Mouse (Mus musculus): ENCODE data around the gene Asb16. TPM values are rescaled to one million over a fixed set of nuclear protein-coding genes. Genes with fewer than 3 reads are reported as not detected.
A peak's percentile ranks its signal among the peaks of the same experiment; 100 is the strongest.

Asb16 gene
- polyA plus RNA-seq, 1 experiment: not detected

- Histone ChIP-seq H3K36me3 (ENCODE audit: control insufficient read depth, insufficient read depth) (peaks cover 20% of the 10 kb centered on the region), H3K79me3 (ENCODE audit: low read depth) (peaks cover 24% of the 10 kb centered on the region), H3K79me2 (ENCODE audit: control insufficient read depth, insufficient read depth) (peaks cover 52% of the 10 kb centered on the region), H3ac (ENCODE audit: control insufficient read depth, insufficient read length, low read depth) (peak overlapping the region; percentile 94), H3K27me3 (ENCODE audit: control insufficient read depth, insufficient read depth, insufficient read length) (peaks cover 6% of the 10 kb centered on the region), H3K4me3 (ENCODE audit: insufficient read depth, poor library complexity, severe bottlenecking) (peak overlapping the region; percentile 78)
- TF ChIP-seq MAX (IDR thresholded peaks at IDR 0.05) (no peak), CEBPB (IDR thresholded peaks at IDR 0.05; ENCODE audit: low read depth) (no peak), CTCF (IDR thresholded peaks at IDR 0.05; ENCODE audit: control insufficient read depth, insufficient read depth, insufficient read length) (no peak), USF1 (IDR thresholded peaks at IDR 0.05; ENCODE audit: low read depth) (no peak), MYOG (IDR thresholded peaks at IDR 0.05; ENCODE audit: control insufficient read depth, extremely low read depth, insufficient read length) (no peak), MYOD1 (IDR thresholded peaks at IDR 0.05; ENCODE audit: control insufficient read depth, insufficient read length, low read depth) (no peak), FOSL1 (IDR thresholded peaks at IDR 0.05; ENCODE audit: insufficient read depth, low read length, poor library complexity, severe bottlenecking) (no peak)
These were observed 50.2 kb downstream of the Asb16 start for GRCm38 (mm10) chr11:102318576-102319409.

- H3K4me3 ChIP-seq (ENCODE audit: insufficient read depth, poor library complexity, severe bottlenecking): peak within 1 kb of the TSS; percentile 78
- TF ChIP-seq MYOD1 (IDR thresholded peaks at IDR 0.05; ENCODE audit: control insufficient read depth, insufficient read length, low read depth): no peak
- no peak for TF ChIP-seq FOSL1 (IDR thresholded peaks at IDR 0.05; ENCODE audit: insufficient read depth, low read length, poor library complexity, severe bottlenecking)
- no peak for TF ChIP-seq USF1 (IDR thresholded peaks at IDR 0.05; ENCODE audit: low read depth)
- no peak for TF ChIP-seq CEBPB (IDR thresholded peaks at IDR 0.05; ENCODE audit: low read depth)
- TF ChIP-seq CTCF (IDR thresholded peaks at IDR 0.05; ENCODE audit: control insufficient read depth, insufficient read depth, insufficient read length): no peak
- no peak for TF ChIP-seq MYOG (IDR thresholded peaks at IDR 0.05; ENCODE audit: control insufficient read depth, extremely low read depth, insufficient read length)
- no peak for TF ChIP-seq MAX (IDR thresholded peaks at IDR 0.05)
- peaks cover 46% of the 10 kb centered on the region for H3K79me2 ChIP-seq (ENCODE audit: control insufficient read depth, insufficient read depth)
- H3K79me3 ChIP-seq (ENCODE audit: low read depth): peaks cover 24% of the 10 kb centered on the region
- H3K36me3 ChIP-seq (ENCODE audit: control insufficient read depth, insufficient read depth): peaks cover 14% of the 10 kb centered on the region
- peaks cover 6% of the 10 kb centered on the region for H3K27me3 ChIP-seq (ENCODE audit: control insufficient read depth, insufficient read depth, insufficient read length)
- peak within 1 kb of the TSS; percentile 94 for H3ac ChIP-seq (ENCODE audit: control insufficient read depth, insufficient read length, low read depth)
These were observed 50.9 kb downstream of the Asb16 start, which contains the start of gene Ubtf for GRCm38 (mm10) chr11:102319410-102319792. Gene Ubtf (minus strand): TSS chr11:102319742.

DNA sequence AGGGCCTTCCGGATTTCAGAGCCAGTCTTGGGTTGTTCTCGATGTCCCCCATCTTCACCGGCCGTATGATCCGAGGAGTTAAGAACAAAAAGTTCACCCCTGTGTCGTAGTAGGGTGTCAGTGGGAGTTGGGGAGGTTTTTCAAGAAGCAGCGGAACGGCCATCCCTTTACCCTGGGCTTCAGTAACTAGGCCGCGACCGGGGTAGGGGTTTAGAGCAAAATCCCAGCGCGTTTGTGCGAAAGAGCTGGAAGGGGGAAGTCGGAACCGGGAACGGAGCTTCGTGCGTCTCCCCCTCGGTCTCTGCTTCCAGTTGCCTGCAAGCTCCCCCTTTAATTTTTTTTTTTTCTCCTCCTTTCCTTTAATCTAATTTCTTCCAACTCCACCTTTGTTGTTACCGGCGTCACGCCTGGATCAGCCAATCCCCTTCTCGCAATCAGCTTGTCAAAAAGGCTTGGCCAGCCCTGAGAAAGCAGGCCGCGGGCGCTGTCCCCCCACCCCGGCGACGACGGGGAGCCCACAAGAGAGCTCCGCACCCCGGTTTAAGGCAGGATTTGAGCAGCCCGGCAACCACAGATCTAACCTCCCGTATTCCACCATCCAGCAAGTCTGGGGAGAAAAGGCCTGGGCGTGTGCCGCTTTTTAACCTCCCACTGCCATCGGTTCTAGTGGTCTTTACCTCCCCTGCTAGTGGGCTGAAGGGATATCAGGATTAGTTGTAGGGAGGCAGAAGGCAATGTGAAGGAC lies 51.6 kb downstream of the Asb16 start:
- peak overlapping the region; percentile 78 for H3K4me3 ChIP-seq (ENCODE audit: insufficient read depth, poor library complexity, severe bottlenecking)
- H3K79me2 ChIP-seq (ENCODE audit: control insufficient read depth, insufficient read depth): peaks cover 39% of the 10 kb centered on the region
- H3K27me3 ChIP-seq (ENCODE audit: control insufficient read depth, insufficient read depth, insufficient read length): peaks cover 6% of the 10 kb centered on the region
- peak overlapping the region; percentile 13 for H3ac ChIP-seq (ENCODE audit: control insufficient read depth, insufficient read length, low read depth)
- peaks cover 9% of the 10 kb centered on the region for H3K36me3 ChIP-seq (ENCODE audit: control insufficient read depth, insufficient read depth)
- TF ChIP-seq MAX (IDR thresholded peaks at IDR 0.05) (no peak), MYOG (IDR thresholded peaks at IDR 0.05; ENCODE audit: control insufficient read depth, extremely low read depth, insufficient read length) (no peak), MYOD1 (IDR thresholded peaks at IDR 0.05; ENCODE audit: control insufficient read depth, insufficient read length, low read depth) (no peak), CEBPB (IDR thresholded peaks at IDR 0.05; ENCODE audit: low read depth) (no peak), CTCF (IDR thresholded peaks at IDR 0.05; ENCODE audit: control insufficient read depth, insufficient read depth, insufficient read length) (no peak), FOSL1 (IDR thresholded peaks at IDR 0.05; ENCODE audit: insufficient read depth, low read length, poor library complexity, severe bottlenecking) (no peak), USF1 (IDR thresholded peaks at IDR 0.05; ENCODE audit: low read depth) (no peak)
- peaks cover 20% of the 10 kb centered on the region for H3K79me3 ChIP-seq (ENCODE audit: low read depth)

DNA sequence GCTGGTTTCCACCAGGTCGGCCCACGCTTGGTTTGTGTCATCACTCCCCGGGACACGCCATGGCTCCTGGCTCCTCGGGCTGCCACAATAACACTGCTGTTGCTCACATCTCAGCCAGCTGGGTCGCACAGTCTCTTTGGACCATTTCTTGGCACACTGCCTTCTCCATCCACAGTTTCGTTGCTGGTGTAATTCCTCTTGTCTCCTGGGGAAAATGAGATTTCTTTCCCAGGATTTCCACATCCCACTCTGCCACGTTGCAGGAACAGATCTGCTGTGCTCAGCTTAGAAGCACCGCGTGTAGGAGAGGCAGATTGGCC lies 52.1 kb downstream of the Asb16 start:
- H3K4me3 ChIP-seq (ENCODE audit: insufficient read depth, poor library complexity, severe bottlenecking): no peak overlapping the region
- no peak overlapping the region for H3ac ChIP-seq (ENCODE audit: control insufficient read depth, insufficient read length, low read depth)
- peaks cover 33% of the 10 kb centered on the region for H3K79me2 ChIP-seq (ENCODE audit: control insufficient read depth, insufficient read depth)
- H3K79me3 ChIP-seq (ENCODE audit: low read depth): peaks cover 15% of the 10 kb centered on the region
- no peak for TF ChIP-seq MYOG (IDR thresholded peaks at IDR 0.05; ENCODE audit: control insufficient read depth, extremely low read depth, insufficient read length)
- TF ChIP-seq USF1 (IDR thresholded peaks at IDR 0.05; ENCODE audit: low read depth): no peak
- no peak for TF ChIP-seq MAX (IDR thresholded peaks at IDR 0.05)
- no peak for TF ChIP-seq FOSL1 (IDR thresholded peaks at IDR 0.05; ENCODE audit: insufficient read depth, low read length, poor library complexity, severe bottlenecking)
- TF ChIP-seq MYOD1 (IDR thresholded peaks at IDR 0.05; ENCODE audit: control insufficient read depth, insufficient read length, low read depth): no peak
- no peak for TF ChIP-seq CTCF (IDR thresholded peaks at IDR 0.05; ENCODE audit: control insufficient read depth, insufficient read depth, insufficient read length)
- no peak for TF ChIP-seq CEBPB (IDR thresholded peaks at IDR 0.05; ENCODE audit: low read depth)
- H3K27me3 ChIP-seq (ENCODE audit: control insufficient read depth, insufficient read depth, insufficient read length): peaks cover 6% of the 10 kb centered on the region
- H3K36me3 ChIP-seq (ENCODE audit: control insufficient read depth, insufficient read depth): peaks cover 4% of the 10 kb centered on the region

GRCm38 (mm10) chr11:102321931-102322330 lies 53.4 kb downstream of the Asb16 start:
- TF ChIP-seq MYOG (IDR thresholded peaks at IDR 0.05; ENCODE audit: control insufficient read depth, extremely low read depth, insufficient read length) (no peak), CTCF (IDR thresholded peaks at IDR 0.05; ENCODE audit: control insufficient read depth, insufficient read depth, insufficient read length) (no peak), CEBPB (IDR thresholded peaks at IDR 0.05; ENCODE audit: low read depth) (no peak), FOSL1 (IDR thresholded peaks at IDR 0.05; ENCODE audit: insufficient read depth, low read length, poor library complexity, severe bottlenecking) (no peak), MAX (IDR thresholded peaks at IDR 0.05) (no peak), USF1 (IDR thresholded peaks at IDR 0.05; ENCODE audit: low read depth) (no peak), MYOD1 (IDR thresholded peaks at IDR 0.05; ENCODE audit: control insufficient read depth, insufficient read length, low read depth) (no peak)
- Histone ChIP-seq H3K36me3 (ENCODE audit: control insufficient read depth, insufficient read depth) (no peaks in the 10 kb centered on the region), H3K4me3 (ENCODE audit: insufficient read depth, poor library complexity, severe bottlenecking) (no peak overlapping the region), H3K79me3 (ENCODE audit: low read depth) (peaks cover 6% of the 10 kb centered on the region), H3K79me2 (ENCODE audit: control insufficient read depth, insufficient read depth) (peaks cover 20% of the 10 kb centered on the region), H3ac (ENCODE audit: control insufficient read depth, insufficient read length, low read depth) (no peak overlapping the region), H3K27me3 (ENCODE audit: control insufficient read depth, insufficient read depth, insufficient read length) (peaks cover 12% of the 10 kb centered on the region)
